Mouse (Mus musculus) lung, postnatal 36 days (tissue): ENCODE data around the gene Gm49333.
A peak's percentile ranks its signal among the peaks of the same experiment; 100 is the strongest.

ENCODE experiments used
- DNase-seq: peaks from one replicate; pipeline ENCODE4 v3.0.0; 2022; ENCODE audit warnings: mixed read lengths

Gene Gm49333

DNA sequence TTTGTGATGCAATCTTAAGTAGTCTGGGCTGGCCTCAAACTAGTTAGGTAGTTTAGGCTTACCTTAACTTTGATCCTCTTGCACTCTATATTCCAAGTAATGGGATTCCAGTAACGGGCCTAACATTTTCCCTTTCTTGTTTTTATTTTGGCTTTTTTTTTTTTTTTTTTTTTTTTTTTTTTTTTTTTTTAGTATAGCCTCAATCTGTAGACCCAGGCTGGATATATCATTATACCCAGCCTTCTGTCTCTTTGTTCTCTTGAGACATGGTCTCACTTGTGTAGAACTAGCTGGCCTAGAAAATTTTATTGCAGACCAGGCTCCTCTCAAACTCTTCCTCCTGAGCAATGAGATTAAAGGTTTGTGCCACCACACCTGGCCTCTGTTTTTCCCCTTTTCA lies 80.2 kb downstream of the Gm49333 start:
- no peak for DNase-seq

DNA sequence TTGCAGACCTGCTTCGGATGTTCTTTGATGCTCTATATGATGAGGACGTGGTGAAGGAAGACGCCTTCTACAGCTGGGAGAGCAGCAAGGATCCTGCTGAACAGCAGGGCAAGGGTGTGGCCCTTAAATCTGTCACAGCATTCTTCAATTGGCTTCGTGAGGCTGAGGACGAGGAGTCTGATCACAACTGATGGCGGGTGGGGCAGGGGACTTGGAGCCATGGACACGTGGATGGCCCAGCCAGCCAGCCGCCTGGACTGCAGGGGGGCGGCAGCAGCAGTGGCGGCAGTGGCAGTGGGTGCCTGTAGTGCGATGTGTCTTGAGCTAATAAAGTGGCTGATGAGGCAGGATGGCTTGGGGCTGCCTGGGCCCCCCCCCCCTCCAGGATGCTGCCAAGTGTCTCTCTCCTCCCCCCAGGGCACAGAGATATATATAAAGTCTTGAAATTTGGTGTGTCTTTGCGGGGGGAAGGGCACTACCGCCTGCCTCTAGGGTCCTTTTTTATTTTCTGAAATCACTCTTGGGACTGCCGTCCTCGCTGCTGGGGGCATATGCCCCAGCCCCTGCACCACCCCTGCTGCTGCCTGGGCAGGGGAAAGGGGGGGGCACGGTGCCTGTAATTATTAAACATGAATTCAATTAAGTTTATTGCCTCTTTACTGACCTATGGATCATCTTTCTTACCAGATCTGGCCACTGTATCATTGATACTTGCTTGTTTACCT lies 81.0 kb downstream of the Gm49333 start:
- DNase-seq = no peak

DNA sequence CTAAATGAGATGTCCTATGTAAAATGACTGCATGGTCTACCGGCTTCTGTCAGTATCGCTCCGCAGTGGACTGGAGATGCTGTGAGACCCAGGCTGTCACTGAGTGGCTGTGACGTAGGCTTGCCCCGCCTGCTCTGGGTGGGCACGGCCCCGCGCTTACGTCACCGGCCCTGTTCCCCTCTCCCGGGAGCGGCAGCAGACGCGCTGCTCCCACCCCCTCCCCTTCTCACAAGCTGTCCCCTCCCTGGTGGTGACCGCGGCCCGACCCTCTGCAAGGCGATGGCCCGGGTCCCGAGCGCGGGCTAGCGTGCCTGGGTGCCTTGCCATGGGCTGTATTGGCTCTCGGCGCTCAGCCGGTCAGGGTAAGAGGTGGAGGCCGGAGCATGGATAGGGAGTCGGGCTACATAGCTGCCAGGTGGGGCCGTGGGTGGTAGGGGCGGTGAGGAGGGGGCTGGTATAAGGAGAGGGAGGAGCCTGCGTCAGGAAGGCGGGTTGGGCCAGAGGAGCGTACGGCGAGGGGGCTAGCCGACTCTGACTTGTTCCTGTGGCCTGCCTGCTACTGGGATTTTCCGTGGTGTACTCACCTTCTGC lies 81.8 kb downstream of the Gm49333 start, which contains the start of gene Fam131a:
TSS of gene Fam131a (plus strand) at position 131 of the 591 bp plus-strand sequence.
- DNase-seq = peak; percentile 95

DNA sequence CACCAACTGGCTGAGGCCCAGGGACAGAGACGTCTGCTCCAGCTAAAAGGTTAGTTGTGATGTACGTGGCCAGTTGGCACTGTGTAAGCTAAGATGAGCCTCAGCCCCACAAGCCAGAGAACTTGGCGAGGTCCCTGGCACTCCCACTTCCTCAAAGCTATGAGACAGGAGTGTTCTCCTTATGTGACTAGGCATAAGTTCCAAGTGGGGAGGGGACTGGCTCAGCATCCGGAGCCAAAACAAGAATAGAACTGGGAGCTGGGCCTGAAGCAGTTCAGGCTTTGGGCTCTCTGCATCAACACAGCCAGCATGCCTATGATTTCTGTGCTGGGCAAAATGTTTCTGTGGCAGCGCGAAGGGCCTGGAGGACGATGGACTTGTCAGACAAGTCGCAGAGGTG lies 83.4 kb downstream of the Gm49333 start:
- peak; percentile 64 for DNase-seq
